Mouse (Mus musculus) megakaryocyte, embryonic 14.5 days (primary cell): ENCODE measurements around the gene Yjefn3.

Experiments used
- FLI1 ChIP-seq: IDR thresholded peaks from 2 replicates; pipeline ENCODE4 v1.6.1; 2012; ENCODE audit warnings: low read length, inconsistent platforms, mixed read lengths
- GATA1 ChIP-seq: IDR thresholded peaks from 3 replicates; pipeline ENCODE4 v1.6.1; 2012; ENCODE audit warnings: mixed read lengths, low read length, inconsistent platforms, borderline replicate concordance

DNA sequence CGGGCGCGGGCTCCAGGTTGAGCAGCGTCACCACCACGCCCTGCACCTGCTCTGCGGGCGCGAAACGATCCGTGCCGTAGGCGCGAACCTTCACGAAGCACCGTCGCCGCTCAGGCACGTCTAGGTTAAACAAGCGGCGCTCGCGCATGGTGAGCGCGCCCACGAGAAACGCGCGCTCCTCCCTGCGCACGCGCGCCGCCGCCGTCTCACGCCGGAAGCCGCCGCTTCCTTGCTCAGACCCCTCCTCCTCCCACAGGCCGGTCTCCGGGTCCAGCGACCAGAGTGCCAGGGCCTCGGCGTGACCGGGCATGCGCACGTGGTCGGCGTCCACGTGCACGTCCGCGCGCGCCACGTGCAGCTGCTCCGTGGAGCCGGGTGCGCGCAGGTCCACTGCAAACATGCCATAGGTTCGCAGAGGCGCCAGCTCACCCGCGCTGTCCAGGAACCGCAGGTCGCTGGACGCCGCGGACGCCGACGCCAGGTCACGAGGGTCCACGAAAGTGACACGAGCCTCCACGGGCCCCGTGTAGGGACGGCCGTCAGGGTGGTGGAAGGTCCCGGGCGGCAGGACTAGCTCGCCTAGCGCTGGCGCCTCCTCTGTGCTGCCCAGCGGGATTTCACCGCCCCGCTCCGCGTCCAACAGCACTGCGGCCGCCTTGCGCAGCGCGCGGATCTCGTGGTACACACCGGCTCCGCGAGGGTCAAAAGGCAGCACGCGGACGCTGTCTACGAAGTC, 20.3 kb downstream of the Yjefn3 start:
- TF ChIP-seq GATA1: no peak
- TF ChIP-seq FLI1: no peak
